Mouse (Mus musculus): ENCODE results near the gene Mtf1. TPM values are rescaled to one million over a fixed set of nuclear protein-coding genes. Genes with fewer than 3 reads are reported as not detected.

Gene Mtf1
- polyA plus RNA-seq (2016; fragmentation: Nextera tagmentation; extraction: Ambion mirVana) = 9.8 and 11.6 TPM in 2 replicates

- peak within 1 kb of the TSS; percentile 95 for H3K27ac ChIP-seq (ENCODE audit: poor library complexity, severe bottlenecking)
- peak within 1 kb of the TSS; percentile 83 for H3K4me3 ChIP-seq
- ATAC-seq (ENCODE audit: insufficient number of reproducible peaks, low FRiP score) = peak; percentile 76
- H3K27me3 ChIP-seq (replicated peaks) = no peaks in the 10 kb centered on the region
- peaks cover 56% of the 10 kb centered on the region for H3K36me3 ChIP-seq
- peaks cover 11% of the 10 kb centered on the region for H3K4me1 ChIP-seq (replicated peaks)
- peak within 1 kb of the TSS; percentile 81 for H3K4me2 ChIP-seq
- H3K9ac ChIP-seq = peak within 1 kb of the TSS; percentile 87
- 2% methylated on average over 21 of the region's 21 CpGs for WGBS
- no peaks in the 10 kb centered on the region for H3K9me3 ChIP-seq (replicated peaks)
Observed at GRCm38 (mm10) chr4:124801552-124802308, at the start of gene Mtf1. Gene Mtf1 (plus strand): TSS chr4:124802104.

- Histone ChIP-seq H3K4me1 (replicated peaks) (peaks cover 45% of the 10 kb centered on the region), H3K36me3 (no peaks in the 10 kb centered on the region), H3K27me3 (replicated peaks) (0 out of 2 replicates have a peak, but pooled peaks cover 3% of the 10 kb centered on the region), H3K9me3 (replicated peaks) (no peaks in the 10 kb centered on the region), H3K4me3 (peak overlapping the region; percentile 84), H3K27ac (ENCODE audit: poor library complexity, severe bottlenecking) (no peak overlapping the region), H3K4me2 (peak overlapping the region; percentile 98), H3K9ac (peak overlapping the region; percentile 87)
- 8% methylated on average over 14 of the region's 15 CpGs for WGBS
- no peak for ATAC-seq (ENCODE audit: insufficient number of reproducible peaks, low FRiP score)
Observed at GRCm38 (mm10) chr4:124752281-124753199, 49.4 kb upstream of the Mtf1 start.

- no peak overlapping the region for H3K4me2 ChIP-seq
- peaks cover 52% of the 10 kb centered on the region for H3K4me1 ChIP-seq (replicated peaks)
- no peak for ATAC-seq (ENCODE audit: insufficient number of reproducible peaks, low FRiP score)
- 66% methylated on average over 7 of the region's 7 CpGs for WGBS
- no peak overlapping the region for H3K4me3 ChIP-seq
- H3K27ac ChIP-seq (ENCODE audit: poor library complexity, severe bottlenecking) = peak overlapping the region; percentile 17; the same call in 1 of the 2 replicates
- H3K9me3 ChIP-seq (replicated peaks) = no peaks in the 10 kb centered on the region
- H3K27me3 ChIP-seq (replicated peaks) = no peaks in the 10 kb centered on the region
- peaks cover 5% of the 10 kb centered on the region; the same call in 1 of the 2 replicates for H3K36me3 ChIP-seq
- H3K9ac ChIP-seq = no peak overlapping the region
Observed at GRCm38 (mm10) chr4:124755526-124755925, 46.4 kb upstream of the Mtf1 start.

GRCm38 (mm10) chr4:124759305-124759811, 42.5 kb upstream of the Mtf1 start:
- H3K9ac ChIP-seq = no peak overlapping the region
- H3K4me1 ChIP-seq (replicated peaks) = peaks cover 27% of the 10 kb centered on the region
- peak; percentile 42; the same call in 1 of the 2 replicates for ATAC-seq (ENCODE audit: insufficient number of reproducible peaks, low FRiP score)
- 59% methylated on average over 7 of the region's 7 CpGs for WGBS
- no peak overlapping the region for H3K4me3 ChIP-seq
- no peak overlapping the region for H3K4me2 ChIP-seq
- no peaks in the 10 kb centered on the region for H3K9me3 ChIP-seq (replicated peaks)
- H3K27ac ChIP-seq (ENCODE audit: poor library complexity, severe bottlenecking) = no peak overlapping the region
- H3K27me3 ChIP-seq (replicated peaks) = no peaks in the 10 kb centered on the region
- H3K36me3 ChIP-seq = peaks cover 5% of the 10 kb centered on the region; the same call in 1 of the 2 replicates

- 39% methylated on average over 1 of the region's 1 CpGs for WGBS
- peaks cover 5% of the 10 kb centered on the region; the same call in 1 of the 2 replicates for H3K36me3 ChIP-seq
- no peak overlapping the region for H3K9ac ChIP-seq
- no peaks in the 10 kb centered on the region for H3K9me3 ChIP-seq (replicated peaks)
- no peak overlapping the region for H3K4me2 ChIP-seq
- H3K27ac ChIP-seq (ENCODE audit: poor library complexity, severe bottlenecking) = no peak overlapping the region
- no peak for ATAC-seq (ENCODE audit: insufficient number of reproducible peaks, low FRiP score)
- H3K27me3 ChIP-seq (replicated peaks) = no peaks in the 10 kb centered on the region
- H3K4me3 ChIP-seq = no peak overlapping the region
- peaks cover 15% of the 10 kb centered on the region for H3K4me1 ChIP-seq (replicated peaks)
Observed at GRCm38 (mm10) chr4:124761201-124761600, 40.7 kb upstream of the Mtf1 start.

DNA sequence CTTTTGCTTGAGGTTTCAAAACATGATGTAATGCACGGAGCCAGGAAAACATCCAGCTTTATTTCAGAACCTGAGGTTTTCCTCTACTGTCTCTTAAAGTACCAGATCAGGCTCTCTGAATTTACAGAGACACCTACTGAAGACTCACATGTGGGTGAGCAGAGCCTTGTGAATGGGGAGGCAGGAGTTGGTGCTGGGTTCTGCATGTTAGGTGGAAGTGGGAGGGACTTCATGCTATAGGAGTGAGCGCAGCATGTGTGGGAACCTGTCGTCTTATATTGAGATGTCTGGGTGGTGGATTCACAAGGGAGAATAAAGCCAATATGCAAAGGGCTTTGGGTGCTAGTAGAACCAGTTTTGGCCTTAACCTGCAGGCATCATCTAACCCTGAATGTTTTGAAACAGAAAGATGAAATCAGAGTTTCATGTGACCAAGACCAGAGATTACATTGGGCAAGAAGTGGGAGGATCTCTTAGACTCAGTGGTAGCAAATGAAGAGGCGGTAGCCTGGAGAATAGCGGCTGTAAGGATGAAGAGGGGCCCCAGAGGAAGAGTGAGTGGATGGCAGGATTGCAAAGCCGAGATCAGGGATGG, 38.9 kb upstream of the Mtf1 start:
- Histone ChIP-seq H3K27me3 (replicated peaks) (no peaks in the 10 kb centered on the region), H3K36me3 (peaks cover 5% of the 10 kb centered on the region; the same call in 1 of the 2 replicates), H3K9ac (no peak overlapping the region), H3K27ac (ENCODE audit: poor library complexity, severe bottlenecking) (no peak overlapping the region), H3K4me1 (replicated peaks) (peaks cover 21% of the 10 kb centered on the region), H3K4me2 (no peak overlapping the region), H3K9me3 (replicated peaks) (no peaks in the 10 kb centered on the region), H3K4me3 (no peak overlapping the region)
- 85% methylated on average over 6 of the region's 6 CpGs for WGBS
- ATAC-seq (ENCODE audit: insufficient number of reproducible peaks, low FRiP score) = no peak

GRCm38 (mm10) chr4:124765802-124766565, 35.9 kb upstream of the Mtf1 start:
- WGBS = 66% methylated on average over 23 of the region's 23 CpGs

GRCm38 (mm10) chr4:124766566-124766940, 35.4 kb upstream of the Mtf1 start:
- peaks cover 21% of the 10 kb centered on the region for H3K4me1 ChIP-seq (replicated peaks)
- no peak for ATAC-seq (ENCODE audit: insufficient number of reproducible peaks, low FRiP score)
- H3K36me3 ChIP-seq = no peaks in the 10 kb centered on the region
- H3K9me3 ChIP-seq (replicated peaks) = no peaks in the 10 kb centered on the region
- peak overlapping the region; percentile 22; the same call in 1 of the 2 replicates for H3K4me2 ChIP-seq
- no peak overlapping the region for H3K4me3 ChIP-seq
- H3K9ac ChIP-seq = no peak overlapping the region
- WGBS = 28% methylated on average over 2 of the region's 2 CpGs
- H3K27me3 ChIP-seq (replicated peaks) = no peaks in the 10 kb centered on the region
- H3K27ac ChIP-seq (ENCODE audit: poor library complexity, severe bottlenecking) = no peak overlapping the region

More at GRCm38 (mm10) chr4:124765802-124766565, 35.9 kb upstream of the Mtf1 start:
- H3K27ac ChIP-seq (ENCODE audit: poor library complexity, severe bottlenecking) = no peak overlapping the region; the same call in 1 of the 2 replicates
- H3K4me3 ChIP-seq = no peak overlapping the region
- H3K36me3 ChIP-seq = no peaks in the 10 kb centered on the region
- no peak overlapping the region for H3K9ac ChIP-seq
- no peaks in the 10 kb centered on the region for H3K27me3 ChIP-seq (replicated peaks)
- no peaks in the 10 kb centered on the region for H3K9me3 ChIP-seq (replicated peaks)
- peak overlapping the region; percentile 22; the same call in 1 of the 2 replicates for H3K4me2 ChIP-seq
- no peak for ATAC-seq (ENCODE audit: insufficient number of reproducible peaks, low FRiP score)
- peaks cover 21% of the 10 kb centered on the region for H3K4me1 ChIP-seq (replicated peaks)

GRCm38 (mm10) chr4:124768963-124769591, 32.8 kb upstream of the Mtf1 start:
- ATAC-seq (ENCODE audit: insufficient number of reproducible peaks, low FRiP score) = no peak
- Histone ChIP-seq H3K9me3 (replicated peaks) (no peaks in the 10 kb centered on the region), H3K36me3 (no peaks in the 10 kb centered on the region), H3K4me2 (no peak overlapping the region), H3K9ac (no peak overlapping the region), H3K27ac (ENCODE audit: poor library complexity, severe bottlenecking) (no peak overlapping the region), H3K27me3 (replicated peaks) (no peaks in the 10 kb centered on the region), H3K4me1 (replicated peaks) (peaks cover 45% of the 10 kb centered on the region), H3K4me3 (no peak overlapping the region)
- WGBS = 57% methylated on average over 13 of the region's 13 CpGs

DNA sequence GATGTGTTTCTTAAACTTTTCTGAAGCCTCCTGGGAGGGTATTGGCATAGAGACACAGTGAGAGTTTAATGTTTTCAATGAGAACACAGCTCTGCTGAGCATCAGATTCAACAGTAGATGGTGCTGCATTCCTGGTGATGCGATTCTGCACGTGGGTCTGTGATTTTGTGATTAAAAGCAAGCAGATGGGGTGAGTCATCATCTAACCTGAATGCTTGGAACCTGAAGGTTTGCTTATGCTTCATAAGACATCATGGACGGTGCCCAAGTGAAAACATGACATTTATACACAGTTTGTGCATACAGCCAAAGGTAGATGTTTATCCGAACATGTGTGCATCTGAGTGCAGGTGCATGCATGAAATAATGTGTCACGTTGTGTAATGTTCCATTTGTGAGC, 31.3 kb upstream of the Mtf1 start:
- no peaks in the 10 kb centered on the region for H3K9me3 ChIP-seq (replicated peaks)
- H3K27ac ChIP-seq (ENCODE audit: poor library complexity, severe bottlenecking) = no peak overlapping the region
- ATAC-seq (ENCODE audit: insufficient number of reproducible peaks, low FRiP score) = no peak
- H3K4me2 ChIP-seq = no peak overlapping the region
- H3K9ac ChIP-seq = no peak overlapping the region
- no peaks in the 10 kb centered on the region for H3K36me3 ChIP-seq
- peaks cover 55% of the 10 kb centered on the region for H3K4me1 ChIP-seq (replicated peaks)
- no peaks in the 10 kb centered on the region for H3K27me3 ChIP-seq (replicated peaks)
- no peak overlapping the region for H3K4me3 ChIP-seq
- WGBS = 69% methylated on average over 5 of the region's 5 CpGs
